Mouse (Mus musculus) c-Kit-positive CD71-negative TER-119-negative erythroid progenitor cells, embryonic 14.5 days (primary cell): Measurements from ENCODE around the gene Cgref1.

ENCODE experiments used
- DNase-seq: peaks from one replicate; pipeline ENCODE4 v3.0.0-alpha.2; 2013; ENCODE audit warnings: low read depth

The Cgref1 gene

DNA sequence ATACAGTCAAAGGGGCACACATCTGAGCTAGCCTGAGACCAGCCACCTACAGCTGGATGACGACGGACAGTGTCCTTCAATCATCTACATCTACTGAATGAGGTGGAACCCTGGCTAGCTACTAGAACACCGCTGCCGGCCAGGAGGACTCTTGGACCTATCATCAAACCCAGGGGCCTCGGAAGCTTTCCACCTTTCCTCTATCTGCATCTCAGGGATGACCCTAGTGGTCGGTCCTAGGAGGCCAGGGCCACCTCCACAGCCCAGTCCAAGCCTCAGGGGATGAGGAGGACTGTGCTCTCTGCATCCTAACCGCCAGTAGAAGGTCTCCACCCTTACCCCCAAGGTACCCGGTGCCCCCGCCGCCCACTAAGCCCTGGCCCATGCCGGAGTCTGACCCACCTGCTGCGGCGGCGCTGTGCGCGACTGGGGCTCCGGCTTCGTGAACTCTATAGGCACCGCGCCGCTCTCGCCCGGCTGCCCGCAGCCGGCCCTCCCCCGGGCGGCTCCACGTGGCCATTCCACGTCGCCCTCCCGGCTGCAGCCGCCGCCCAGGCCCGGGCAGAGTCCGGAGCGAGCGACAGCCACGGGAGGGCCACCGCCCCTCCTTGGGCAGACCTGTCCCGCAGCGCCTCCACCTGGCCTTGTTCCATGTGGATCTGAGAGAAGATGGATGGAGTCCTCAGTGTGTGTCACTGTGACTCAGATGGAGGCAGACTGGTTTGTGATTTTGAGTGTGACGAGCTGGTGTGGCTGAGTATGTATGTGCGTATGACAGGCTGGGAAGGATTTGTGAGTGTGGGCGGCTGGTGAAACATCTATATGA, at the start of gene Cgref1:
Gene Cgref1 (minus strand): TSS at position 636 of the 826 bp plus-strand sequence.
- DNase-seq, result no peak

DNA sequence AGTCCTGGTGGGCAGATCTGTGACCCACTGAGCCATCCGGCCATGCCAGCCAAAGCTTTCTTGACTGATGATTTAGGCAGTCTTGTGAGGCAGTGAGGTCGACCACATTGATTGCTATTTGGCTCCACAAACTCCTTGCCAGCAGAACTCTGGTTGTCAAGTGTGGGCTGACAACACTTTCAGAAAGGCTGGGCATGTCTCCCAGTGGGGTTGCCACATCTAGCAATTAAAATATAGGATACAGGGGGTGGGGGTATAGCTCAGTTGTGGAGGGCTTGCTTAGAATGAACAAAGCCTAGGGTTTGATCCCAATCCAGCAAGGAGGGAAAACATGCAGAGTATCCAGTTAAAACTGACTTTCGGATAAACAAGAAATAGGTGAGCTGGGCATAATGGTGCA, 48.7 kb upstream of the Cgref1 start:
- no peak for DNase-seq

DNA sequence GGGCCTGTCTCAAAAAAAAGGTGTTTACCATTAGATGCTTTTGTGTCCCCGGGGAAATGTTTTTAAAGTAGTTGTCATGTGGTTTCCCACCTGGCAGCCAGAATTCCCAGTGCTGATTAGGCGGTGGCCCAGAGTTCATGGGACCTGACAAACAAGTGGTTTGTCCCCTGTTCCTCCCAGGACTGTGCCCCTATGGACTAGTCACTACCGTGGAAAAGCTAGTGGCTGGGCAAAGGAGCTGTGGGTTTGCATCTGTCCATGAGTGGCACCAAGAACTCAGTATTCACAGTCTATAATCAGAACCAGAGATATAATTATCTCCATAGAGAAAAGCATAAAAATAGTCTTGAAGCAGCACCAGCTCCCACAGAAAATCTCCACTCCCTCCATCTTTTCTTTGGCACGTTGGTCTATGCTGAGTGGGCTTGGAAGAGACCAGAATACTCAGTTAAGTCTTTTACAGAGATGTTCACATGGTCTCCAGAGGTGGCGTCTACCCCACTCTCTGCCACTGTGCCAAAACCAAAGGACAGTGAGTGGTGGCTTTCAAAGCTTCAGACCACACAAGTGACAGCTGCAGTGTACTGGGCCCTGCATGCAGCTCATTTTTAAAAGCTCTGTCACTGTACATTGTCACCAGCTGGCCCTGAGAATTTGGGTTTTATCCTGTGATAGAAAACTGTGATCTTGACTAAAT, 47.7 kb upstream of the Cgref1 start:
- no peak for DNase-seq

DNA sequence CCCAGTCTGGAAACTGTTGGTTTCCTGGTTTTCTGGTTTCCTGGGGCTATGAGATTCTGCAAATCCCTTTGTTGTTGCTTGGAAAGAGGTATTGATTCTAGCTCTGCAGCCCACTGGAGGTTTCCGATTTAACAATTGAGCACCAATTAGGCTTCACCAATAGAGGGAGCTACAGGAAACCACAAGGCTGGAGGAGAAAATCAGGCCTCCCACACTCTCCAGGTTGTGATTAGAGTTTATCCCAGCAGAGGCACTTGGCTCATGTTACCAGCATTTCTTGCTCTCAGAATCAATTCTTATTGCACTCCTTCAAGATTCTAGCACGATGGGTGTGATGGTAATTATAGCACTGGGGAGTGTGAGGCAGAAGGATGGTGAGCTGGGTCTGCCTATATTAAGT, 37.0 kb upstream of the Cgref1 start:
- DNase-seq, result no peak

DNA sequence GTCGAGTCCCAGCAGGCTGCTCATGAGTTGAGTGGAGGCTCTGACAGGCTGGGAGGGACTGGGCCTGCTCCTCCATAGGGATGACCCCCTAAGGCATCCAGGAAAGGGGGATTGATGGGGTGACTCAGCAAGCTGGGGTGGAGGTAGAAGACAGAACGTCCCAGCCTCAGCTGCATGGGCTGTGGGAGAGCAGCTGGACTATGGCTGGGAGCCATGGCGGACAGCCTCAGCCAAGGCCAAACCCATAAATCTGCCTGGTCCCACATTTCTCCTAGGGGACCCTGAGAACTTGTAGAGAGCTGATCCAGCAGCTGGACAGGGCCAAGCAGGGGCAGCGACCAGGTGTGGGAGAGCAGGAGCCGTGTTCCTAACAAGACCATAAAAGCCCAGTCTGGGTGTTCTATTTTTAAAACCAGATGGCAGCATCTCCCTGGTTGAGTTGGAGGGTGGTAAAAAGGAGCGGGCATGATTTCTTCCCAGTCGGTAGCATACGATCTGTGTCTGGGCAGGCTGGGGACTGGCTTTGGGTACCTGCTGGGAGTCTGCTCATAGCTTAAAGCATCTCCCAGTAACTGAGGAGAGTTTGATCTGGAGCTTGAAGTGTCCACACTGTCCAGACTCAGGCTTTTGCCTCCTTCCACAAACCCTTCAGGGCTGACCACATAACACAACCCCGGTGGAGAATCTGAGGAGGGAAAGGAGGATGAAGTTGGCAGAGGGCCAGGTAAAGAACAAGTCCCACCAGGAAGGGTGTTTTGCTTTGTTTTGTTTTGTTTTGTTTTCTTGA, 29.7 kb upstream of the Cgref1 start:
- DNase-seq, result no peak

DNA sequence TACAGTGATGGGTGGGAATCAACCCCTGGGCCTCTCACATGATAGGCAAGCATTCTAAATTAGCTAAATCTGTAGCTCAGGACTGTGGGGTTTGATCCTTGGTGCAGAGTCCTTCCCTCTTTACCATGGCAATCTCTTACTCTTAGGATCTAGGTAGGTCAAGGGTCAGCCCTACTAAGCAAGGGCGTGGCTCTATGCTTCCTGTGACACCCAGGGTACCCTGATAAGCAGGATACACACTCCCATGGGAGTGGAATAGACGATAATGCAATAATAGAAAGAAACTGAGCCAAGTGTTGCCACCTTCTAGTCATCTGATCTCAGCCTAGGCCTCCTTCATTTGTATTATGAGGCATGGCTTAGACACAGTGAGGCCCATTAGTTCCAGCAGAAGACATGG, 24.0 kb upstream of the Cgref1 start:
- no peak for DNase-seq

DNA sequence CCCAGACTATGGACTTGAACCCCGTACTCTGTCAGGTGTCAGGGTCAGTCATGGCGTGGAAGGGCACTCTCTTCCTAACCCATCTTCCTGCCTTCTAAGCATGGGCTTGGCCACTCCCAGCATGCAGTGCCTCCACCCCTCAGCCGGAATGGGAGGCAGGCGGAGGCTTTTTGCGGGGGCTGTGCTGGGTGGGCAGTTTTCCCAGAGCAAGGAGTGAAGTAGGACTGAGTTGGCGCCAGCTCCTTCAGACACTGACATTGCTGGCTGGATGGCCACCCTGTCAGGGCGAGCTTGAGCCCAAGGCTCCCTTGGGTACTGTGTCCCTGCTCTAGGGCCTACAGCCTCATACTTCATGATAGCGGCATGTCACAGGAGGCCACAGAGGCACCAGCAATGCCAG, 23.0 kb upstream of the Cgref1 start, which contains the start of gene Tcf23:
Gene Tcf23 (plus strand): TSS at position 247 of the 400 bp plus-strand sequence.
- no peak for DNase-seq

DNA sequence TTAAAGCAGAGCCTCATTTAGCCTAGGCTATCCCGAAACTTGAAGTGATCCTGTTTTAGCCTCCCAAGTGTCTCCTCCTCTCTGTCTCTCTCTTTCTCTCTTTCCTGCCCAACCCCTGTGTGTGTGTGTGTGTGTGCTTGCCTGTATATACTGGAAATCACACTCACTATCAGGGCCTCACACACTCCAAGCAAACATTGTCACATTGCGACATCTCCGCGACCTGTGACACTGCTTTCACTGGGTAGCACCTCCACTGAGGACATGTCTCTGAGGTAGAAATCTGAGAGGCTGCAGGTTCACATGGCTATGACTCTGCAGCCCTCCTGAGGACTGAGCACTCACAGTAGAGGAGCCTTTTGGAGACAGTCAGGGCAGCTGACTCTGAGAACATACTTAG, 20.8 kb upstream of the Cgref1 start:
- no peak for DNase-seq

DNA sequence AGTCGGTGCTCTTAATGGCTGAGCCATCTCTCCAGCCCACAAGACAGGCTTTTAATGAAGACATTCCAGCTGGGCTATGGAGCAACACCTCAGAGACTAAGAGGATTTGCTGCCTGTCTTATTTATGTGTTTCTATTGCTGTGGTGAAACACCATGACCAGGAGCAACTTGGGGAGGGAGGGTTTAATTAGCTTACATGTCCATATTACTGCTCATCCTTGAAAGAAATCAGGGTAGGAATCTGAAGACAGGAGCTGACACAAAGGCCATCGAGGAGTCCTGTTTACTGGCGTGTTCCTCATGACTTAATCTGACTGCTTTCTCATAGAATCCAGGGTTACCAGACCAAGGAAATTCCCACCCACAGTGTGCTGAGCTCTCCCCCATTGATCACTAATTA, 18.5 kb upstream of the Cgref1 start:
- no peak for DNase-seq

DNA sequence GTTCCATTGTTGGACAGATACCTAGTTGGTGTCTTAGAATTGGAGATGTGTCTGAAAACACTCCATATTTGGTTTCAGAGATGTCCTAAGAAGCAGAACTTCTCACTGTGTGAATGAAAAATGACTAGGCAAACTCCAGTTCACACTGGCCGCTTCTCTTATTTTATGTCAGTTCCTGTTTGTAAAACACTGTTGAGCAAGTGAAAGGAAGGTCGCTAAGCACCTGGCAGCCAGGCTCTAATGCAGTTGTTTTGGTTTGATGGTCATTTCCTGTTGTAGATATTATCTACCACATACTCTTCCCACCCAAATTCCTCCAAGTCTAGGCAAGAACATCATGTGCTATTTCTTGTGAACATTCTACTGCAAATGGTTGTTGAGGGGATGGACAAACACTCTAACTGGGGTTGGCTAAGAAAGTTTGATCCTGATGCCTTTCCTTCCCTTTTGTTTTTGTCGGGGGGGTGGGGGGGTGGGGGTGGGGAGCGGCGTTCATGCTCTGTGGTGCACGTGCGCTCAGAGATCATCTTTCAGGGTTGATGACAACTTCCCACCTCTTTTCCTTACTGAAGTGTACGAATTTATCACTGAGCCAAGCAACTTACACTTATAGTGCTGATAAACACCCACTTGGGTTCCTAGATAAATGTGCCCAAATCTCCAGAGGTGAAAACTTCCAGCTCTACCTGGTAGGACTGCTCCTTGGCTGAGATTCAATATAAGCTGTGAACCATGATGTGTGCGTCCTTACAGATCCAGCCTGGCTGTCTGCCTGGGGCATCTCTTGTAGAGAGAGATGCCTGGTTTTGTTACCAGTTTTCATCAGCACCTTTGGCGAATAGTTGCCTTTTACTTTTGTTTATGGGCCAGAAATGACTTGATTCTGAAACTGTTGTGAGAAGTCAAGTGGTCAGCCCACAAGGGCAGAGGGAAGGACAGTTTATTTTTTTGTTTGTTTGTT, 16.4 kb upstream of the Cgref1 start:
- no peak for DNase-seq

DNA sequence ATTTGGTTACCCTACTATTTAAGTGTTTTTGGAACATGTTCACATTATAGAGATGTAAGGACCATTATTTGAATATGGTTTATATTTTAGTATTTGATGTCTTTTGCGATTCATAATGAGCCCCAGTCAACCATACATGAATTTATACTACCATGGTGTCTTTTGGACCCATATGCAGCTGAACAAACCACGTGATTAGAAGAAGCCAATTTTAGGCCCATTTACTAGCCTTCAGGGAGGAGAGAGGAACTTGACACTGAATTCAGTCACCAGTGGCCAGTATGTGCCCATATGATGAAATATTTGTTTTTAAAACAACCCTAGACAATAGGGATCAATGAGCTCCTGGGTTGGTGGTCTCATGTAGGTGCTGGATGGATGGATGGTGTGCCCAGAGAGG, 15.4 kb upstream of the Cgref1 start:
- DNase-seq, result no peak

DNA sequence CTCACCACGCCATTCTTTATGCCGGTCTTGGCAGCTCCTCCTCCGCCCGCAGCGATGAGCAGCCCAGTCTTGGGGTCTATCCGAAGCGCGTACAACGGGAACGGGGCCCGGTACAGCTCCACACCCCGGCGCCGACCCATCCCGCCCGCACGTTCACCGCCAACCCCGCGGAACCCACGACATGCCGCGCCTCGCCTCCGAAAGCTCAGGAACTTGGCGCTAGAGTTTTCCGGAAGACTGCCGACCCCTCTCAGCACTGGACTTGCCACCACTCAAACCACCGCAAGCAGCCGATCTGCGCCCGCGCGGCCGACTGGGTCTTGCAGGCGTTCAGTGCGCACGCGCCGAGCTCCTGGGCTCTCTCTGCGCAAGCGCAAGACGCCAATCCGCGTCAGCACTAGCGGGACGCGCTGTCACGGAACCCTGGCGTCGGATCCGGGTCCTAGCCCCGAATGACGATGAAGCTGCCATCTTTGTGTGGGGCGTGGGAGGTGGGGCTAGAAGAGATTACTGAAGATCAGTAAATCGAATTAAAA, 14.6 kb upstream of the Cgref1 start, which contains the start of gene Preb:
Gene Preb (minus strand): TSS at position 396 of the 536 bp plus-strand sequence.
- DNase-seq, result peak; percentile 98

DNA sequence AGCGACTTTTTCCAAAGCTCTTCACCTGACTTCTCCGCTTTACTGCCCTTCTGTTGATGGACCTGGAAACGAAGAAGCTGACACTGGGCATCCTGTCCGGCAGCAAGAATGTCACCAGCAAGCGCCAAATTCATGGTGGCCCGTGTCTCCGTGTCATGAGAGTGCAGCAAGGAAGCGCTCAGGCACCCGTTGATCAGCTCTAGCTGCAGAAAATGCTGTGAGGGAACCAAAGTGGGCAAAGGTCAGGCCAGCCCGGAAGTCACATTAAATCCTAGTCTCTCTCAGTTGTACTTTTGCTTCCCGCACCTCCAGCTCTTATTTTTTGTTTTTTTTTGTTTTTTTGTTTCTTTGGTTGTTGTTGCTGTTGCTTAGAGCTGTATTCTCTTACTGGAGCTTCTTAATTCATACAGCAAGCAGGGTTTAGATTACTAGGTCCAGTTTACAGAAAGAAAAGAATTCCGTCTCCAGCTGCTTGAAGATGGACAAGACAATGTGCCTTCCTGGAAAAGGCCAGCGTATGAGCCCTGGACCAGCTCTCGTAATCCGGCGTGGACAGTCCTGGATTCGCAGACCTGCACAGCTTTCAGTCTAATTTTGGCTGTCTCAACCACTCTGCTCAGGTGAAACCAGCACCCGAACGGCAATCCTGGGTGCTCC, 13.9 kb upstream of the Cgref1 start:
- DNase-seq, result no peak

DNA sequence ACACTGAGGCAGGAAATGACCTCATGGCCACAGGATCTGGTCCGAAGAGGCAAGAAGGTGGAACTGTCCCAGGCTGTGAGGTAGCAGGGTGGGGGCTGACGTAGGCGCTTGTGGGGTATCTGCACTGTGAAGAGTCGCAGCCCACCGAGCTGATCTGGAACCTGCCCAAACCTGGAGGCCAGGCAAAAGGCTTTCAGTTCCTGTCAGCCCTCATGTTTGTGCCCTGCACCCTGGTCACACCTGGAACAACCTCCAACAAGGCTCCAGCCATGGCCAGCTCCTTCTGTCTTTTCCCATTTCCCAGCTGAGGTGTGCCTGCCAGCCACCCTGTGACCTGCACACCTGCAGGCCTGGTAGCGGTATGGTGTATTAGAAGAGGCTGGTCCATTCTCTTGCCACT, 12.5 kb upstream of the Cgref1 start:
- DNase-seq, result no peak

DNA sequence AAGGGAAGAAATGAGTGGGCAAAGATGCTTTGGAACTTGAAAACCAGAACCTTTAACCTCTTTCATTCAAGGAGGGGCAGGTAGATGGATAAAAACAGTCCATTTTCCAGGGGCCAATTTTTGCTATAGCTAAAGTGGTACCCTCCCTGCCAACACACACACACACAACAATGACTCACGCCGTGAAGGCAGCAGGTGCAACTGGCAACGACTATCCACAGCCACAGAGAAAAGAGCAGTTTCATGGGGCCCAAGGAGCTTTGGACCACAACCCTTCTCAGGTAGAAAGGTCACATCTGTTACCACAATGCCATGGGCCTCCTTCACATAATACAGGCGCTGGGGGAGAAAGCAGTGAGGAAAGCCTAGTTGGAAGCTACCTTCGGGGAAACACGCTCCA, 10.4 kb upstream of the Cgref1 start:
- no peak for DNase-seq

DNA sequence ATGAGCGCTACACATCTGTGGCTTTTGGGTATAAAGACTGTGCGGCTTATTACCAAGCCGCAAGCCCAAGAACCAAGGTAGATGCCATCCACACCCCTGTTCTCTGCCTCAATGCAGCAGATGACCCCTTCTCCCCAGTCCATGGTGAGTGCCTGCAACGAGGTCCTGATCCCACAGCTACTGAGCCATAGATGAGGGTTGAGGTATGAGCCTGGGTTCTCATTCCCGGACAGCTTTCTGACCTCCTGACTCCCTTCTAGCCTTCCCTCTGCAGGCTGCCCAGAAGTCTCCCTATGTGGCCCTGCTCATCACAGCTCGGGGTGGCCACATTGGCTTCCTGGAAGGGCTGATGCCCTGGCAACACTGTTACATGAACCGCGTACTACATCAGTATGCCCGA, 9.2 kb upstream of the Cgref1 start:
- no peak for DNase-seq

DNA sequence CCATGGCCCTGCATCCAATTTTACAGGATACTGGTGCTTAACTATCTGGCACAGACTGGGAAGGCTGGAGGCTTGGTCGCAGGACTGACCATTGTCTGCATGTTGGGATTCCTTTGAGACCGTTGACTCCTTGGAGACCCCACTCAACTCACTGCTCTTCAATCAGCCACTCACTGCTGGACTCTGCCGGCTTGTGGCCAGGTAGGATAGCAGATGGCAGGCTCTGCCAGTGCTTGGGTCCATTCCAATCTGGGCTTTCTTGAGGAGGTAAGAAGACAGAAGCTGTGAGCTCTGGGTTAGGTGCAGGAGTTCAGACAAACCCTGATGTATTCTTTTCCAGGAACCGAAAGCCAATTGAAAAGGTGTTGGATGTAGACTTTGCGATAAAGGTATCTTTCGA, 8.7 kb upstream of the Cgref1 start:
- DNase-seq, result no peak

DNA sequence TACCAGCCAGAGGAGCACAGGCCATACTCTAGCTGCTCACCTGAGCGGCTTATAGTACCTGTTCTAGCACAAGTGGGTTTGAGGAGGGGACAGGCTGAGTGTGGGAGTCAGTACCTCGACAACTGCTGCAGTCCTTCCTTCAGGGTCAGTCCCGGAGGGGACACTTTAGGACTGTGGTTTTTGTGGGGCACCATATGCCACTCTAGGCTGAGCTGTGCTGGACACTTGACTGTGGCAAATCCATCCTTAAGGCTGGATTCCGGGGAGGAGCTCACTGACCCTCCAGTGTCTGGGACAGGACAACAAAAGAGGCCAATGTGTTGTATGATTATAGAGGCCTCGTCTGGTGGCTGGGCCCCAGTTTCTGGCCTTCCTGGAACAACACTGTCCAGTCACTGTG, 7.2 kb upstream of the Cgref1 start:
- DNase-seq, result no peak

DNA sequence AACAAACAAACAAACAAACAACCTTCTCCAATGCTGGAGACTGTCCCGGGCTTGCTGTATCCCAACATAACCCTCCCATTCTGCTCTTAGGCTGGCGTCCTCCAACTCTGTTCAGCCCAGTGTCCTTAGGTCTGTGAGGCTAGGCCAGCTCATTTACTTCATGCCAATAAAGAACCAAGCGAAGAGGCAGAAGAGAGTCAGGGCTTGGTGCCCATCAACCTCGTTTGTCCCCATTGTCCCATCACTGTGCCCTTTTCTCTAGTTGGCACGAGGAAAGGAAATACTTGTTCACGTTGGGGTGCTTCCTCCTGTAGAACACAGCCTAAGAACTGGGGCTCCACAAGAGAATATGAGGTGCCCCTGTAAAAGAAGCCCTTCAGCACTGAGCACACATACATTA, 6.3 kb upstream of the Cgref1 start:
- no peak for DNase-seq

DNA sequence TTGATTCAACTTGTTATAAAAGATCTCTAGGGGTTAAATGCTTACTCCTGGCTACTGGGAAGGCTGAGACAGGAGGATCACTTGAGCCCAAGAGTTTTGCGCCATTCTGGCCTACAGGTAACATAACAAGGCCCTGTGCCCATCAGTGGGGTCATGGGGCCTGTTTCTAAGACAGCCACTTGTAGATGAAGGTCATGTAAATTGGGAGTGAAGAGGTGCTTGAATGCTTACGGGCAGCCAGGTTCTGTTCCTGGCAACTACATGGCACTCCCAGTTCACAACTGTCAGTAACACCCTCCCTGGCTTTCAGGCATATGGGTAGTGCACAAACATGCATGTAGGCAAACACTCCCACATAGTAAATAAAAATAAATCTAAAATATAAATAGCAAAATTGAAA, 5.5 kb upstream of the Cgref1 start:
- no peak for DNase-seq

DNA sequence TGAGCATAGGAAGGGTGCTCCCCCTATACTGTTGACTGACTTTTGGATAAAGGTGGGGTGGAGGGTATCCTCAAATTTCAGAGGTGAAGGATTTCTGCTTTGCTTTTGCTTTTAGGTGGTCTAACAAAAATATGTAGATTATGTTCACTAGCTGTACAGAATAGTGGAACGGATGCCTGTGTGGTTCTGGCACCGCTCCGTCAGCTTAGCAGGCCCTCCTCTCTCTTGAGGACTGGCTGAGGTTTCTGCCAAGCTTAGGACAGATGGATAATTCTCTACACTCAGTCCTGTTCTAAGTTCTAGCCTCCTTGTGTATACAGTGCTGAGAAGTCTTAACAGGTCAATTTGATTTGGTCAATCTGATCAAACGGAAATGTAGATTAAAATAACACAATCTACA, 5.1 kb upstream of the Cgref1 start:
- DNase-seq, result no peak
